Mouse (Mus musculus): Measurements from ENCODE around the gene Enox2. TPM values are rescaled to one million over a fixed set of nuclear protein-coding genes. Genes with fewer than 3 reads are reported as not detected.

Gene Enox2
- polyA plus RNA-seq, 1 experiment from 2014 or later = 9.0 TPM

- H3K27me3 ChIP-seq (replicated peaks; ENCODE audit: control insufficient read depth, insufficient read depth, low read length) = no peaks in the 10 kb centered on the region
- no peak overlapping the region for H3K27ac ChIP-seq (ENCODE audit: low read length)
- H3K9me3 ChIP-seq (ENCODE audit: control insufficient read depth, low read length) = no peaks in the 10 kb centered on the region
- no peaks in the 10 kb centered on the region for H3K4me1 ChIP-seq (replicated peaks; ENCODE audit: control insufficient read depth, insufficient read depth, low read length)
- no peak overlapping the region for H3K4me3 ChIP-seq (replicated peaks; ENCODE audit: low read length)
- H3K9ac ChIP-seq (replicated peaks; ENCODE audit: low read depth, low read length) = no peak overlapping the region
- H3K4me2 ChIP-seq (ENCODE audit: low read length) = no peak overlapping the region
- H3K36me3 ChIP-seq (ENCODE audit: control insufficient read depth, insufficient read depth) = no peaks in the 10 kb centered on the region
- ATAC-seq = no peak
Measured at GRCm38 (mm10) chrX:49045118-49045517, 242.9 kb downstream of the Enox2 start.

- Histone ChIP-seq H3K4me1 (replicated peaks; ENCODE audit: control insufficient read depth, insufficient read depth, low read length) (no peaks in the 10 kb centered on the region), H3K4me2 (ENCODE audit: low read length) (no peak overlapping the region), H3K9ac (replicated peaks; ENCODE audit: low read depth, low read length) (no peak overlapping the region), H3K27me3 (replicated peaks; ENCODE audit: control insufficient read depth, insufficient read depth, low read length) (no peaks in the 10 kb centered on the region), H3K9me3 (ENCODE audit: control insufficient read depth, low read length) (no peaks in the 10 kb centered on the region), H3K27ac (ENCODE audit: low read length) (no peak overlapping the region), H3K36me3 (ENCODE audit: control insufficient read depth, insufficient read depth) (no peaks in the 10 kb centered on the region), H3K4me3 (replicated peaks; ENCODE audit: low read length) (no peak overlapping the region)
- 66% methylated on average over 5 of the region's 5 CpGs for WGBS
- no peak for ATAC-seq
Measured at GRCm38 (mm10) chrX:49009746-49010145, 278.3 kb downstream of the Enox2 start.

- 86% methylated on average over 1 of the region's 1 CpGs for WGBS
- Histone ChIP-seq H3K9me3 (ENCODE audit: control insufficient read depth, low read length) (no peaks in the 10 kb centered on the region), H3K4me3 (replicated peaks; ENCODE audit: low read length) (no peak overlapping the region), H3K4me2 (ENCODE audit: low read length) (no peak overlapping the region), H3K27ac (ENCODE audit: low read length) (no peak overlapping the region), H3K9ac (replicated peaks; ENCODE audit: low read depth, low read length) (no peak overlapping the region), H3K27me3 (replicated peaks; ENCODE audit: control insufficient read depth, insufficient read depth, low read length) (no peaks in the 10 kb centered on the region), H3K4me1 (replicated peaks; ENCODE audit: control insufficient read depth, insufficient read depth, low read length) (no peaks in the 10 kb centered on the region), H3K36me3 (ENCODE audit: control insufficient read depth, insufficient read depth) (no peaks in the 10 kb centered on the region)
- ATAC-seq = no peak
Measured at GRCm38 (mm10) chrX:49005655-49006054, 282.4 kb downstream of the Enox2 start.

- Histone ChIP-seq H3K4me3 (replicated peaks; ENCODE audit: low read length) (no peak overlapping the region), H3K4me2 (ENCODE audit: low read length) (no peak overlapping the region), H3K36me3 (ENCODE audit: control insufficient read depth, insufficient read depth) (no peaks in the 10 kb centered on the region), H3K9me3 (ENCODE audit: control insufficient read depth, low read length) (no peaks in the 10 kb centered on the region), H3K27me3 (replicated peaks; ENCODE audit: control insufficient read depth, insufficient read depth, low read length) (no peaks in the 10 kb centered on the region), H3K9ac (replicated peaks; ENCODE audit: low read depth, low read length) (no peak overlapping the region), H3K27ac (ENCODE audit: low read length) (no peak overlapping the region), H3K4me1 (replicated peaks; ENCODE audit: control insufficient read depth, insufficient read depth, low read length) (no peaks in the 10 kb centered on the region)
- no peak for ATAC-seq
- WGBS = 88% methylated on average over 1 of the region's 1 CpGs
Measured at GRCm38 (mm10) chrX:49002892-49003291, 285.2 kb downstream of the Enox2 start.

GRCm38 (mm10) chrX:48985653-48986052 lies 302.4 kb downstream of the Enox2 start:
- no peaks in the 10 kb centered on the region for H3K4me1 ChIP-seq (replicated peaks; ENCODE audit: control insufficient read depth, insufficient read depth, low read length)

GRCm38 (mm10) chrX:48984451-48984850 lies 303.6 kb downstream of the Enox2 start:
- ATAC-seq = no peak
- H3K4me1 ChIP-seq (replicated peaks; ENCODE audit: control insufficient read depth, insufficient read depth, low read length) = no peaks in the 10 kb centered on the region
- 83% methylated on average over 2 of the region's 2 CpGs for WGBS
- no peak overlapping the region for H3K4me3 ChIP-seq (replicated peaks; ENCODE audit: low read length)
- H3K27me3 ChIP-seq (replicated peaks; ENCODE audit: control insufficient read depth, insufficient read depth, low read length) = no peaks in the 10 kb centered on the region
- no peak overlapping the region for H3K4me2 ChIP-seq (ENCODE audit: low read length)
- H3K36me3 ChIP-seq (ENCODE audit: control insufficient read depth, insufficient read depth) = no peaks in the 10 kb centered on the region
- H3K27ac ChIP-seq (ENCODE audit: low read length) = no peak overlapping the region
- no peaks in the 10 kb centered on the region; the same call in 1 of the 2 replicates for H3K9me3 ChIP-seq (ENCODE audit: control insufficient read depth, low read length)
- no peak overlapping the region for H3K9ac ChIP-seq (replicated peaks; ENCODE audit: low read depth, low read length)

More at GRCm38 (mm10) chrX:48985653-48986052, 302.4 kb downstream of the Enox2 start:
- Histone ChIP-seq H3K4me2 (ENCODE audit: low read length) (no peak overlapping the region), H3K9me3 (ENCODE audit: control insufficient read depth, low read length) (no peaks in the 10 kb centered on the region; the same call in 1 of the 2 replicates), H3K9ac (replicated peaks; ENCODE audit: low read depth, low read length) (no peak overlapping the region), H3K4me3 (replicated peaks; ENCODE audit: low read length) (no peak overlapping the region), H3K27me3 (replicated peaks; ENCODE audit: control insufficient read depth, insufficient read depth, low read length) (no peaks in the 10 kb centered on the region), H3K27ac (ENCODE audit: low read length) (no peak overlapping the region), H3K36me3 (ENCODE audit: control insufficient read depth, insufficient read depth) (no peaks in the 10 kb centered on the region)
- 80% methylated on average over 5 of the region's 5 CpGs for WGBS
- ATAC-seq = no peak

Other genes starting within 250 kb of the Enox2 start
- gene Arhgap36, start 175.7 kb upstream of the Enox2 start, polyA plus RNA-seq (2015; fragmentation: Nextera tagmentation; extraction: Ambion mirVana) = 1.3 and 1.8 TPM in 2 replicates

Measured in forebrain, embryonic 16.5 days (tissue).